Mouse (Mus musculus): Measurements from ENCODE around the gene C1qtnf1. TPM values are rescaled to one million over a fixed set of nuclear protein-coding genes. Genes with fewer than 3 reads are reported as not detected.

Gene C1qtnf1
- polyA plus RNA-seq, 1 experiment from 2014 or later, result 4.4 TPM

- Histone ChIP-seq H3K4me1 (ENCODE audit: control insufficient read depth, insufficient read depth, low read depth, low read length) (peaks cover 19% of the 10 kb centered on the region), H3K36me3 (ENCODE audit: control insufficient read depth, insufficient read depth, low read length) (peaks cover 2% of the 10 kb centered on the region; the same call in 1 of the 2 replicates), H3K27ac (ENCODE audit: low read depth, low read length) (no peak overlapping the region), H3K4me3 (ENCODE audit: low read length) (no peak overlapping the region), H3K4me2 (ENCODE audit: low read length) (peak overlapping the region; percentile 91), H3K9me3 (ENCODE audit: control insufficient read depth, low read length) (no peaks in the 10 kb centered on the region), H3K27me3 (replicated peaks; ENCODE audit: control insufficient read depth, insufficient read depth, low read length) (0 out of 2 replicates have a peak, but pooled peaks cover 2% of the 10 kb centered on the region), H3K9ac (ENCODE audit: low read depth, low read length) (no peak overlapping the region; the same call in 1 of the 2 replicates)
- 95% methylated on average over 9 of the region's 9 CpGs for WGBS
- ATAC-seq, result no peak
These were observed 10.5 kb upstream of the C1qtnf1 start for GRCm38 (mm10) chr11:118417496-118417895.

DNA sequence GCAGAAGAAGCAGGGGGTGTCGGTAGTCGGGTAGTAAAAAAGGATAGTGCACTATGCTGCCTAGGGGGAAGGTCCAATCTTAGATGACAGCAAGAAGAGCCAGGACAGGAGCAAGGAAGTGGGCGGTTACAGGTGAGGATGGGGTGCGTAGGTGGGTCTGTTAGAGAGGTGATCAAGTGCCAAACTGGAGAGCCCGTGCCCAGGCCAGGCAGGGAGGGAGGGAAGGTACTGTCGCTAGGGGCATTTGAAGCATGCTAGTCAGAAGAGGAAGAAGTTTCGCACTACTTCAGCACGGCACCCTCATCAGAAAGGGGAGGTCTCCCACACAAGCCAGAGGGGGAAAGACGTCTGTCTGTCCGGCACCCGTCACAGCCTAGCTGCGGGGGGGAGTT lies 9.6 kb upstream of the C1qtnf1 start:
- Histone ChIP-seq H3K9me3 (ENCODE audit: control insufficient read depth, low read length) (no peaks in the 10 kb centered on the region), H3K9ac (ENCODE audit: low read depth, low read length) (peak overlapping the region; percentile 97), H3K36me3 (ENCODE audit: control insufficient read depth, insufficient read depth, low read length) (peaks cover 2% of the 10 kb centered on the region; the same call in 1 of the 2 replicates), H3K4me3 (ENCODE audit: low read length) (peak overlapping the region; percentile 89), H3K27me3 (replicated peaks; ENCODE audit: control insufficient read depth, insufficient read depth, low read length) (0 out of 2 replicates have a peak, but pooled peaks cover 2% of the 10 kb centered on the region), H3K4me1 (ENCODE audit: control insufficient read depth, insufficient read depth, low read depth, low read length) (peaks cover 17% of the 10 kb centered on the region), H3K27ac (ENCODE audit: low read depth, low read length) (peak overlapping the region; percentile 76), H3K4me2 (ENCODE audit: low read length) (peak overlapping the region; percentile 91)
- peak; percentile 29; the same call in 1 of the 2 replicates for ATAC-seq
- 6% methylated on average over 12 of the region's 12 CpGs for WGBS

- peak within 1 kb of the TSS; percentile 91 for H3K4me2 ChIP-seq (ENCODE audit: low read length)
- ATAC-seq, result peak; percentile 93
- H3K4me3 ChIP-seq (ENCODE audit: low read length), result peak within 1 kb of the TSS; percentile 89
- peaks cover 2% of the 10 kb centered on the region; the same call in 1 of the 2 replicates for H3K36me3 ChIP-seq (ENCODE audit: control insufficient read depth, insufficient read depth, low read length)
- H3K9me3 ChIP-seq (ENCODE audit: control insufficient read depth, low read length), result no peaks in the 10 kb centered on the region
- H3K27me3 ChIP-seq (replicated peaks; ENCODE audit: control insufficient read depth, insufficient read depth, low read length), result 0 out of 2 replicates have a peak, but pooled peaks cover 2% of the 10 kb centered on the region
- WGBS, result under 1% methylated on average over 46 of the region's 50 CpGs
- peaks cover 22% of the 10 kb centered on the region for H3K4me1 ChIP-seq (ENCODE audit: control insufficient read depth, insufficient read depth, low read depth, low read length)
- H3K9ac ChIP-seq (ENCODE audit: low read depth, low read length), result peak within 1 kb of the TSS; percentile 97
- peak within 1 kb of the TSS; percentile 76 for H3K27ac ChIP-seq (ENCODE audit: low read depth, low read length)
These were observed 9.0 kb upstream of the C1qtnf1 start, which contains the start of gene Cant1 for GRCm38 (mm10) chr11:118418834-118419504. Cant1 (minus strand) TSS chr11:118419086.

GRCm38 (mm10) chr11:118420261-118420660 lies 7.7 kb upstream of the C1qtnf1 start:
- ATAC-seq, result no peak
- 68% methylated on average over 7 of the region's 7 CpGs for WGBS
- Histone ChIP-seq H3K4me1 (ENCODE audit: control insufficient read depth, insufficient read depth, low read depth, low read length) (peaks cover 23% of the 10 kb centered on the region), H3K36me3 (ENCODE audit: control insufficient read depth, insufficient read depth, low read length) (peaks cover 2% of the 10 kb centered on the region; the same call in 1 of the 2 replicates), H3K9me3 (ENCODE audit: control insufficient read depth, low read length) (no peaks in the 10 kb centered on the region), H3K27me3 (replicated peaks; ENCODE audit: control insufficient read depth, insufficient read depth, low read length) (0 out of 2 replicates have a peak, but pooled peaks cover 2% of the 10 kb centered on the region), H3K4me2 (ENCODE audit: low read length) (no peak overlapping the region), H3K27ac (ENCODE audit: low read depth, low read length) (no peak overlapping the region), H3K9ac (ENCODE audit: low read depth, low read length) (no peak overlapping the region), H3K4me3 (ENCODE audit: low read length) (no peak overlapping the region)

GRCm38 (mm10) chr11:118423266-118423971 lies 4.6 kb upstream of the C1qtnf1 start:
- 0 out of 2 replicates have a peak, but pooled peaks cover 2% of the 10 kb centered on the region for H3K27me3 ChIP-seq (replicated peaks; ENCODE audit: control insufficient read depth, insufficient read depth, low read length)
- no peaks in the 10 kb centered on the region for H3K36me3 ChIP-seq (ENCODE audit: control insufficient read depth, insufficient read depth, low read length)
- peak overlapping the region; percentile 74 for H3K27ac ChIP-seq (ENCODE audit: low read depth, low read length)
- peak overlapping the region; percentile 60 for H3K9ac ChIP-seq (ENCODE audit: low read depth, low read length)
- peak; percentile 51 for ATAC-seq
- WGBS, result 4% methylated on average over 18 of the region's 18 CpGs
- H3K4me3 ChIP-seq (ENCODE audit: low read length), result no peak overlapping the region; the same call in 1 of the 2 replicates
- H3K4me2 ChIP-seq (ENCODE audit: low read length), result peak overlapping the region; percentile 44
- no peaks in the 10 kb centered on the region for H3K9me3 ChIP-seq (ENCODE audit: control insufficient read depth, low read length)
- peaks cover 22% of the 10 kb centered on the region for H3K4me1 ChIP-seq (ENCODE audit: control insufficient read depth, insufficient read depth, low read depth, low read length)

DNA sequence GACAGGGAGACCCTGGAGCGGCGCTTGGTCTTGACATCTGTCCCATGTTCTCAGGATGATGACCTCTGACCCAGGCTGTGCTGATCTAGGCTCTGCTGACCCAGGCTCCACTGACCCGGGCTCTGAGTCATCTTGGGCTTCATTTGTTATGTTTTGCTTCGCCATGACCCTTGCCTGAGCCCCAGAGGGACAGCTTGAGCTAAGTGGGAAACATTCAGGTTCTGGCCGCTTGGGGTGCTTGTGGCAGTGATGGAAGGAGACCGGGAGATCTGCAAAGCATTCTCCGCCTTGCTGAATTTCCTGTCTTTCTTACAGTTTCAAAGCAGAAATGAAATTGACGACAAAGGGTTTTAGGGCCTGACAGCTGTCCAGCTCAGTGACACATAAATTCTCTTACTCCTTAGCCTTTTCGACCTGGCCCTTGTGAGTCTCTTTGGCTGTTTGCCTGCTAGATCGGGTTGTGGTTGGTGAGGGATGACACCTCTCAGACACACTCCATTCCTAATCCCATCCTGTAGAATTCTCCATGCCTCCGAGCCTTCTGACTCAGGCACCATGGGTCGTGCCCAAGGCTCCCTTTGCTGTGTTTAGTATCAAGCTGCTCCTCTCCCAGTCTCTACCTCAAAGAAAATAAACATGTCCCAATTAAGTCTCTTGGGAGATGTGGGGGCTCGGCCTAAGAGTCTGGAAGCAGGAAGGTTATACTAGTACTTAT lies 3.2 kb upstream of the C1qtnf1 start:
- Histone ChIP-seq H3K27me3 (replicated peaks; ENCODE audit: control insufficient read depth, insufficient read depth, low read length) (0 out of 2 replicates have a peak, but pooled peaks cover 2% of the 10 kb centered on the region), H3K4me3 (ENCODE audit: low read length) (no peak overlapping the region), H3K4me2 (ENCODE audit: low read length) (no peak overlapping the region), H3K9ac (ENCODE audit: low read depth, low read length) (no peak overlapping the region), H3K36me3 (ENCODE audit: control insufficient read depth, insufficient read depth, low read length) (no peaks in the 10 kb centered on the region), H3K27ac (ENCODE audit: low read depth, low read length) (no peak overlapping the region), H3K9me3 (ENCODE audit: control insufficient read depth, low read length) (no peaks in the 10 kb centered on the region), H3K4me1 (ENCODE audit: control insufficient read depth, insufficient read depth, low read depth, low read length) (peaks cover 23% of the 10 kb centered on the region)
- ATAC-seq, result no peak
- WGBS, result 69% methylated on average over 13 of the region's 13 CpGs

GRCm38 (mm10) chr11:118426765-118427164 lies 1.2 kb upstream of the C1qtnf1 start:
- ATAC-seq, result no peak
- H3K27me3 ChIP-seq (replicated peaks; ENCODE audit: control insufficient read depth, insufficient read depth, low read length), result 0 out of 2 replicates have a peak, but pooled peaks cover 2% of the 10 kb centered on the region
- no peaks in the 10 kb centered on the region for H3K9me3 ChIP-seq (ENCODE audit: control insufficient read depth, low read length)
- WGBS, result 78% methylated on average over 5 of the region's 5 CpGs
- no peak overlapping the region for H3K27ac ChIP-seq (ENCODE audit: low read depth, low read length)
- no peaks in the 10 kb centered on the region for H3K36me3 ChIP-seq (ENCODE audit: control insufficient read depth, insufficient read depth, low read length)
- H3K4me3 ChIP-seq (ENCODE audit: low read length), result no peak overlapping the region
- no peak overlapping the region for H3K4me2 ChIP-seq (ENCODE audit: low read length)
- H3K9ac ChIP-seq (ENCODE audit: low read depth, low read length), result no peak overlapping the region
- H3K4me1 ChIP-seq (ENCODE audit: control insufficient read depth, insufficient read depth, low read depth, low read length), result peaks cover 30% of the 10 kb centered on the region

DNA sequence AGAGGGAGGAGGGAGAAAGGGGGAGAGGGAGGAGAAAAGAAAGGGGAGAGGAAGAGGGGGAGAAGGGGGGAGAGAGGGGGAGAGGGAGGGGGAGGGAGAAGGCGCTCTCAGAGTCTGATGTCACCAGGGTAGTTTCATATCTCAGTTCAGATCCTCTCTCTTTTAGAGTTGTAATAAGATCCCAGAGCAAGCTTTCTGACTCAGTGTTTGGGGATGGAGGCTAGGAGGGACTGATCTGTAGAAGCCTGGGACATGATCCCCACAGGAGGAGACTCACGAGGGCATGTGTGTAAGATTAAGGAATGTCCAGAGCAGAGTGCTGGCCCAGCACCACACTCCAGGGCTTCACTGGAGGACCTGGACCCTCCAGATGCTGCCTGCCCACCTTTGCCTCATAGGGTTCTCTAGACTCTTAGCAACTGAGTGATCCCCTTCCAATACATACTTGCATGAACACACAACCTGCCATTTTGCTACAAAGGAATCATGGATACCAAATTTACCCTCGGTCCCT lies 680 bp upstream of the C1qtnf1 start:
- H3K4me1 ChIP-seq (ENCODE audit: control insufficient read depth, insufficient read depth, low read depth, low read length), result peaks cover 30% of the 10 kb centered on the region
- no peak overlapping the region for H3K4me3 ChIP-seq (ENCODE audit: low read length)
- 42% methylated on average over 3 of the region's 3 CpGs for WGBS
- no peak overlapping the region for H3K9ac ChIP-seq (ENCODE audit: low read depth, low read length)
- ATAC-seq, result no peak
- H3K4me2 ChIP-seq (ENCODE audit: low read length), result no peak overlapping the region; the same call in 1 of the 2 replicates
- no peak overlapping the region for H3K27ac ChIP-seq (ENCODE audit: low read depth, low read length)
- H3K36me3 ChIP-seq (ENCODE audit: control insufficient read depth, insufficient read depth, low read length), result no peaks in the 10 kb centered on the region
- no peaks in the 10 kb centered on the region for H3K9me3 ChIP-seq (ENCODE audit: control insufficient read depth, low read length)
- 0 out of 2 replicates have a peak, but pooled peaks cover under 1% of the 10 kb centered on the region for H3K27me3 ChIP-seq (replicated peaks; ENCODE audit: control insufficient read depth, insufficient read depth, low read length)

All from hindbrain, embryonic 16.5 days (tissue).